Mouse (Mus musculus) ES-E14 (cell line): Measurements from ENCODE around the gene Glp1r.

ENCODE experiments used
- CHD2 ChIP-seq: IDR thresholded peaks from 2 replicates; pipeline ENCODE4 v1.6.1; 2014; ENCODE audit warnings: mild to moderate bottlenecking, low read depth, low read length, inconsistent platforms
- HCFC1 ChIP-seq: IDR thresholded peaks from 2 replicates; pipeline ENCODE4 v1.6.1; 2012; ENCODE audit warnings: low read length, inconsistent platforms, borderline replicate concordance; ENCODE audit not compliant: insufficient read depth
- MAFK ChIP-seq: IDR thresholded peaks from 2 replicates; pipeline ENCODE4 v1.6.1; 2014; ENCODE audit warnings: mild to moderate bottlenecking, low read depth, low read length, inconsistent platforms; ENCODE audit not compliant: insufficient read depth
- ZC3H11A ChIP-seq: IDR thresholded peaks from 2 replicates; pipeline ENCODE4 v1.6.1; 2012; ENCODE audit warnings: low read depth, mild to moderate bottlenecking, inconsistent platforms, low read length, borderline replicate concordance
- ZNF384 ChIP-seq: IDR thresholded peaks from 2 replicates; pipeline ENCODE4 v1.6.1; 2012; ENCODE audit warnings: low read depth, low read length, inconsistent platforms

- no peak for TF ChIP-seq ZNF384
- no peak for TF ChIP-seq CHD2
- TF ChIP-seq HCFC1 = no peak
- TF ChIP-seq MAFK = no peak
- no peak for TF ChIP-seq ZC3H11A
Observed at GRCm38 (mm10) chr17:30877456-30877855, 24.2 kb upstream of the Glp1r start.
